Mouse (Mus musculus) liver, adult (tissue): ENCODE data around the gene Pgap2.

Experiments
- GATA4 ChIP-seq: IDR thresholded peaks from 2 replicates; pipeline ENCODE4 v1.6.1; 2014; ENCODE audit warnings: mild to moderate bottlenecking, low read length; ENCODE audit not compliant: insufficient replicate concordance

The Pgap2 gene

GRCm38 (mm10) chr7:102249896-102250630 is 40.1 kb downstream of the Pgap2 start:
- TF ChIP-seq GATA4, result no peak

DNA sequence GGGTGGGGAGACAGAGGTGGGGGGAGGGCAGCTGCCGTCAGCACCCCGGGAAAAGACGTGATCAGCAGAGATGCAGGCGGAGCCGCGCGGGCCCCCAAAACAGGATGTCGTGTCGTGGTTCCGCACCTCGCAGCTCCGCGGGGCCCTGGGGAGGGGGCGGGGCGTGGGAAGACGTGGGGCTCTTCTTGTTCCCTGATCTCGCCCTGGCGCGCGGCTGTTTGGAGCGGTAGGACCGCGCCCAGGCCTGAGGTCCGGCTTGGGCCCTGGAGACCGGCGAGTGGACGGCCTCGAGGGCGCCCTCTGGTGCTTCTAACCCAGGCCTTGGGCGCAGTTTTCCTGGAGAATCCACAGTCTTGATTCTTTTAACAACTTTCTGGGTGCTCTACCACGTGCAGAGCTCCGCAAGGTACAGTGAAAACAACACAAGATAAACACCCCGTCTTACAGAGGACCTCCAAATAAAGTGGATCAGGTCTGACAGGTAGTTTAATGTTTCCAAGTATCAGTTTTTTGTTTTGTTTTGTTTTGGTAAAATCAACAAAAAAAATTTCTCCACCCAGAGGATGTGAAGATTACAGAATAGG is 40.7 kb downstream of the Pgap2 start:
- TF ChIP-seq GATA4, result peak; percentile 18; the same call in 1 of the 2 replicates

DNA sequence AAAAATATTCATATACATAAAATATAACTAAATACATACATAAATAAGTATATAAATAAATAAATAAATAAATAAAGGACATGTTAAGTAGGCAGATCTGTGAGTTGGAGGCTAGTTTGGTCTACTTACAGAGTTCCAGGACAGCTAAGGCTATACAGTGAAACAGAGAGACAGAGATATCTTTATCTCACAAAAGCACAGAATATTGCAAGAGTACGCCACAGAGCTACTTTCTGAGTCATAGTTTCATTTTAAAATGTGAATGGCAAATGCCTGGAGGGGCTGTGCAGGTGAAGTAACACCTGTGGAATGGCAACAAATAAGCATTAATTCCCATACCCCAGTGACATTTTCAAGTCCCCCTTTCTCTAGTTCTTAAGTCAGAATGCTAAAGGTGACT is 43.6 kb downstream of the Pgap2 start:
- no peak for TF ChIP-seq GATA4

DNA sequence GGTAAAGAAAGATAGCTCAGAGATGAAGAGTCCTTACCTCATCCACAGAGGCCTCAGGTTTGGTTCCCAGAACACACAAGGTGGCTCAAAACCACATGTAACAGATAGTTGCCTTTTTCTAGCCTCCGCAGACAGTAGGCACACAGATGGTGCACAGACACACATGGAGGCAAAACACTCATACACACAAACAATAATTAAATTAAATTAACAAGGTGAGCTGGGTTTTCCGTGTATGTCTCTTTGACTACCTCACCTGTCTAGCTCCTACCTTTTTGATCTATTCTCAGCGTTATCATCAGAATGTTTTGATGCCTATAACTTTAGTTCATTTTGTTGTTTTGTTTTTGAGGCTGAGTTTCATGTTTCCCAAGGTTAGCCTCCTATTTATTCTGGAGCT is 45.9 kb downstream of the Pgap2 start, which contains the start of gene Rhog:
Gene Rhog, minus strand, starts transcription at position 101 of the 400 bp plus-strand sequence.
- no peak for TF ChIP-seq GATA4

GRCm38 (mm10) chr7:102256636-102257035 is 46.6 kb downstream of the Pgap2 start:
- no peak for TF ChIP-seq GATA4

- no peak for TF ChIP-seq GATA4
These were observed 48.2 kb downstream of the Pgap2 start for GRCm38 (mm10) chr7:102258189-102258588.

- no peak for TF ChIP-seq GATA4
These were observed 48.7 kb downstream of the Pgap2 start for GRCm38 (mm10) chr7:102258753-102259152.

- no peak for TF ChIP-seq GATA4
These were observed 49.9 kb downstream of the Pgap2 start for GRCm38 (mm10) chr7:102259716-102260479.

DNA sequence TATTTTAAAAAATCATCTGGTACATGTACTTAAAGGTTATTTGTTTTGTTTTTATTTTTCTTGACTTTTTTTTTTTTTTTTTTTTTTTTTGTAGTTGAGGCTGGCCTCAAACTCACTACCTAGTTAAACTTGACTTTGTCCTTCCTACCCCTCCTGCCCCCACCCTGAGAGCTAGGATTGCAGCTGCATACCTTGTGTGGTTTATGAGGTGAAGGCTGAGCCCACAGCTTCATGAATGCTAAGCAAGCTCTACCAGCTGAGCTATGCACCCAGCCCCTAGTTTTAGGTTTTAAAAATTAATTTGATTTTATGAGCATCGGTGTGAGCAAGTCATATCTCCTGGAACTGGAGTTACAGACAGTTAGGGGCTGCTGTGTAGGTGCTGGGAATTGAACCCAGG is 50.5 kb downstream of the Pgap2 start:
- TF ChIP-seq GATA4, result no peak

GRCm38 (mm10) chr7:102263020-102263419 is 53.0 kb downstream of the Pgap2 start:
- no peak for TF ChIP-seq GATA4

GRCm38 (mm10) chr7:102266401-102267042 is 56.5 kb downstream of the Pgap2 start:
- TF ChIP-seq GATA4, result no peak

DNA sequence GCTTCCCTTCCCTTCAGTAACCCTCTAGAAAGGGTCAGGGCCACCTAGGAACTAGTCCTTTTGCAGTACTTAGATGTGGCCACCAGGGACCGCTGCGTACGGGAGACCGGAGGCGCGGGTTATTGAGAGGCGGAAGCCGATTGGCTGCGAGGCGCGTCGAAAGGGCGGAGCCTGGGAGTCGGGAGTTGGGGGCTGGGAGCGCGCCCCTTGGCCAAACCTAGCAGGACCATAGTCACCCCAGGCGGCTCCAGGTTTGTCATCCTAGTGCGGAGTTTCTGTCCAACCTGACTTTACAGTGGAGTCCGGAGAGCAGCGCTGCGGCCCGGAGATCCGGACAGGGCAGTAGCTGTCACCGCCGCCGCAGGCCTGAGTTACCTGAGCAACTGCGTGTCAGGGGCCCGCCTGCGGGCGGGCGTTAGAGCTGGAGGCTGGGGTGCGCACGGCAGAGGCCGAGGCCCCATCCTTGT is 57.1 kb downstream of the Pgap2 start:
- TF ChIP-seq GATA4, result no peak

DNA sequence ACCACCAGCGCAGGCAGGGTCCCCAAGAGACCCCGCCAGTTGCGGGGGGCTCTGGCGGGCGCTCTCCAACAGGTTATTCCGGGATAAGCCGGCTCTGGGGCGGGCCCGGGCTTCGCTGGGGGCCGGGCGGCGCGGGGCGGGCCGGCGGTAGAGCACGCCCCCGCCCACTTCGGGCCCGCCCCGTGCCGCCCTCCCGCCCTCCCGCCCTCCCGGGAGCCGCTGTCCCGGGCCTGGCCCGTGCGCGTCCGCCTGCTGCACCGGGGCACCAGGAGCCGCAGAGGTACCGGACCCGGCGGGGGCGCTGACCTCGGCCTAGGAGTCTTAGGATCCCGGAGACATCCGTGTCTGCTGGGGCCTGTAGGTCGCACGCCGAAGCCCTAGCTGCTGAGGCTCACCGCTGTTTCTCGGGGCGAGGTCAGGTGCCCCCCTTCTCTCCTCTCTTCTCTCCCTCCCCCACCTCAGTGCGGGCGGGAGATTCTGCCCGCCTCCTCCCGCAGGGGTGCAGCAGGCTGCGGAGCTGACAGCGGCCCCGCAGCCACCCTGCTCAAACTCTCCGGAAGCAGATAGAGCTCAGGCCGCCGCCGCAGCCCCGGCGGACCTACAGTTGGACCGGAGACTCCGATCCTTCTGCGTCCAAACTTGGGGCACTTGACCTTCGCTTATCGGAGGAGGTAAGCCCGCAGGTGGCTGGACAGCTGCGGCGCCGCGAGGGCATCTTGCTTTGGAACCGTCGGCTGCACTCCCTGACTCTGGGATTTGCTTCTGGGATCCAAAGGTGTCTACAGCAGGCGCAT is 57.8 kb downstream of the Pgap2 start, which contains the start of gene Stim1:
Gene Stim1, plus strand, starts transcription at position 206 of the 794 bp plus-strand sequence.
- peak; percentile 31; the same call in 1 of the 2 replicates for TF ChIP-seq GATA4

- no peak for TF ChIP-seq GATA4
These were observed 58.4 kb downstream of the Pgap2 start for GRCm38 (mm10) chr7:102268395-102268748.

- no peak for TF ChIP-seq GATA4
These were observed 62.5 kb downstream of the Pgap2 start for GRCm38 (mm10) chr7:102272422-102272948.

DNA sequence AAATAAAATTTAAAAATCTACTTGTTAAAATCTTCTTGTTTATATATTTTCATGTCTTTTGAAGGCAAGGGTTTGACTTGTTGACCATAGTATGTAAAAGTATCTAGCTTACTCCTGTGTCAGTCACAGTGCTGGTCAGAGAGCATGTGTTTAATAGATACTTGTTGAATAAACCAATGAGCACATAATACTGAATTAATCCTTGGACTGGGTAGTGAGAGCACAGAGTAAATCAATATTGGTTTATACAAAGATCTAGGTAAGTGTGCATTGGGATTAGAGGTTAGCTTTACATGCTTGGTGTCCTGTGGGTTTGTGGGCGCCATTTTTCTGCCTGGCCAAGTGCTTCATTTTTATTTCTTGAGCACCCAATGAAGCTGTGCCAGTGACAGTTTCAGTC is 71.4 kb downstream of the Pgap2 start:
- TF ChIP-seq GATA4, result no peak
